Mouse (Mus musculus) bone marrow macrophage, adult 2 months (primary cell): ENCODE results near the gene Akap1.

ENCODE experiments used
- CTCF ChIP-seq: IDR thresholded peaks from 2 replicates; pipeline ENCODE4 v1.5.1; 2012; ENCODE audit warnings: low read depth, mild to moderate bottlenecking, low read length, moderate library complexity
- POLR2A ChIP-seq: IDR thresholded peaks from 2 replicates; pipeline ENCODE4 v1.6.1; 2012; ENCODE audit warnings: mild to moderate bottlenecking, low read depth, low read length, borderline replicate concordance

DNA sequence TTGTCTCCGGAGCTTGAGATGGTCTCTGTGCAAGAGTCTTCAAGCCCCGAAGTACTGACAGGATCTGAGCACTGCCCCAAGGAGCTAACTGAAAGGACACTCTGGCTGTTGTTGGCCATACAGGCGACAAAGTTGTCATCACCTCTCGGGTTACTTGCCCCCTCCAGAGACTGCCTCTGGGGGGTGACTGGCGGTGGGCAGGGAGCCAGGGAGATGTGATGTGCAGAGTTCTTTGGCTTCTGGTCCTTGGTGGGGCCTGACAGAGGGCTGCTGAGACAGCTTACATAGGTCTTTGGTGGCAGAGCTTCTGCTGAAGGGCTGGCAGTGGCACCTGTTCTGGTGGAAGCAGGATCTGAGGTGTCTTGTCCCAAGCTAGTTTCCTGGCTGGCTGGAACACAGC is 20.0 kb downstream of the Akap1 start:
- TF ChIP-seq CTCF (no peak), POLR2A (no peak)
